Mouse (Mus musculus) heart, adult 2 months (tissue): ENCODE data around the gene Zfp568.

ENCODE experiments used
- CTCF ChIP-seq: fragments of 200-600 bp; IDR thresholded peaks from 2 replicates; pipeline ENCODE4 v1.8.1; 2022; ENCODE audit warnings: antibody characterized with exemption, mild to moderate bottlenecking, moderate library complexity
- EP300 ChIP-seq: fragments of 200-500 bp; IDR thresholded peaks from 2 replicates; pipeline ENCODE4 v1.6.1; 2011; ENCODE audit warnings: low read depth, low read length, control low read depth; ENCODE audit not compliant: insufficient read depth
- POLR2A ChIP-seq: fragments of 200-500 bp; IDR thresholded peaks from 2 replicates; pipeline ENCODE4 v1.6.1; 2011; ENCODE audit warnings: mild to moderate bottlenecking, low read depth, low read length, control low read depth; ENCODE audit not compliant: insufficient read depth

DNA sequence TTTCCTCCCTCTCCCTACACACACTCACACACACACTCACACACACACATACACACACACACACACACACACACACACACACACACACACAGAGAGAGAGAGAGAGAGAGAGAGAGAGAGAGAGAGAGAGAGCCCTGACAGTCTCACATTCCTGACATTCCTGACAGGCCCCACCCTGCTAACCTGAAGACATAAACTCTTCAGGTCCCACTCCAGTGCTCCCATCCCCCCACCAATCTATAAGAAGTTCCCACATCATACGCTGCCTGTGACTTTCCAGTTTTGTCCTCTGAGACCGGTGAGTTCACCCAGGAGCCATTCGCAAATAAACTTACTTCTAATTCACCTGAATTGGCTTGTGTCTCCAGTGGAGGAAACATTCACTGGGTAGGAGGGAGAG is 1.9 kb upstream of the Zfp568 start:
- TF ChIP-seq EP300 (no peak), CTCF (no peak), POLR2A (no peak)
